Mouse (Mus musculus) liver, embryonic 13.5 days (tissue): ENCODE data around the gene Trim29. TPM values are rescaled to one million over a fixed set of nuclear protein-coding genes. Genes with fewer than 3 reads are reported as not detected.

Experiments
- ATAC-seq: fragments of 200-750 bp; cut with Nextera tagmentation; 2 replicates; pipeline ENCODE4 v1.8.0; 2017; ENCODE audit warnings: low read depth, mild to moderate bottlenecking, moderate number of reproducible peaks, moderate library complexity
- DNase-seq: peaks from one replicate; pipeline ENCODE4 v3.0.0; 2022
- H3K27ac ChIP-seq: fragments of 300-500 bp; sonication (generic); 2 replicates; pipeline ENCODE4 v1.5.1; 2015; ENCODE audit warnings: moderate library complexity, mild to moderate bottlenecking, inconsistent platforms
- H3K27me3 ChIP-seq: fragments of 300-500 bp; sonication (generic); 2 replicates; pipeline ENCODE4 v1.6.1; 2015; ENCODE audit warnings: mild to moderate bottlenecking, inconsistent platforms
- H3K36me3 ChIP-seq: fragments of 300-500 bp; sonication (generic); 2 replicates; pipeline ENCODE4 v1.6.1; 2015; ENCODE audit warnings: mild to moderate bottlenecking, inconsistent platforms
- H3K4me1 ChIP-seq: fragments of 300-500 bp; sonication (generic); replicated peaks from 2 replicates; pipeline ENCODE4 v1.6.1; 2015; ENCODE audit warnings: inconsistent platforms
- H3K4me2 ChIP-seq: fragments of 300-500 bp; sonication (generic); 2 replicates; pipeline ENCODE4 v1.6.1; 2015; ENCODE audit warnings: inconsistent platforms, mild to moderate bottlenecking, moderate library complexity
- H3K4me3 ChIP-seq: fragments of 300-500 bp; sonication (generic); replicated peaks from 2 replicates; pipeline ENCODE4 v1.5.1; 2015; ENCODE audit warnings: mild to moderate bottlenecking, inconsistent platforms
- H3K9ac ChIP-seq: fragments of 300-500 bp; sonication (generic); 2 replicates; pipeline ENCODE4 v1.6.1; 2015; ENCODE audit warnings: mild to moderate bottlenecking, inconsistent platforms
- H3K9me3 ChIP-seq: fragments of 300-500 bp; sonication (generic); replicated peaks from 2 replicates; pipeline ENCODE4 v1.6.1; 2016; ENCODE audit warnings: inconsistent platforms
- WGBS: fragments of 180-500 bp; shearing (Covaris S2); methylation state at CpG from one replicate; pipeline ENCODE4 v1.1.7; 2015; ENCODE audit not compliant: insufficient replicate concordance; 5-methylcytosine and 5-hydroxymethylcytosine counted together
- polyA plus RNA-seq: library from polyadenylated mRNA; unstranded; fragments of >200 nt; fragmentation: Nextera tagmentation; extraction: Ambion mirVana; gene quantifications from 2 replicates; pipeline ENCODE4 v1.2.1, GENCODE M21; 2015

The Trim29 gene
- 0.09 and 0.10 TPM in 2 replicates for polyA plus RNA-seq

DNA sequence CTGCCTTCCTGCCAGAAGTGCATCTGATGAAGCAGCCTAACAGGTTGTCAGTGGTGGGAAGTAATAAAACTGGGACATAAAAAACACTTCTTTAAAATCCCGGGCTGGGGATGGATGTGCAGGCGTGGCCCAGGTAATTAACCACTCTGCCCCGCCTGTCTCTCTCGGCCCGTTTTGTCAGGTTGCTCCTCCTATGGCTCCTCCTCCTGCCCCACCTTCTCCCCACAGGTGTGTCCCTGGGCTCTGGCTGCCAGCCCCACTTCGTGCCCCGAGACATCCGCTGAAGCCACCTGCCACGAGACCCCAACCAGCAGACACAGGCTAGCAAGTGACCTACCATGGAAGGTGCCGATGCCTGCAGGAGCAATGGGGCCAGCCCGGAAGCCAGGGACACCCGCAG lies at the start of gene Trim29:
Trim29 (plus strand) TSS at position 311 of the 400 bp plus-strand sequence.
- Histone ChIP-seq H3K9me3 (no peaks in the 10 kb centered on the region), H3K4me2 (no peak within 1 kb of the TSS), H3K9ac (no peak within 1 kb of the TSS), H3K4me1 (no peaks in the 10 kb centered on the region), H3K4me3 (no peak within 1 kb of the TSS), H3K36me3 (no peaks in the 10 kb centered on the region), H3K27ac (no peak within 1 kb of the TSS), H3K27me3 (0 out of 2 replicates have a peak, but pooled peaks cover 6% of the 10 kb centered on the region)
- ATAC-seq (no peak), DNase-seq (no peak)
- 38% methylated on average over 12 of the region's 12 CpGs for WGBS

GRCm38 (mm10) chr9:43261124-43261907 lies 49.3 kb upstream of the Trim29 start:
- Histone ChIP-seq H3K27ac (peak overlapping the region; percentile 70), H3K27me3 (no peaks in the 10 kb centered on the region), H3K9ac (no peak overlapping the region), H3K9me3 (no peaks in the 10 kb centered on the region), H3K4me3 (no peak overlapping the region), H3K4me1 (peaks cover 55% of the 10 kb centered on the region), H3K4me2 (no peak overlapping the region), H3K36me3 (no peaks in the 10 kb centered on the region)
- DNase-seq (no peak), ATAC-seq (0 out of 2 replicates have a peak, but pooled peaks have one; percentile 1)
- 75% methylated on average over 4 of the region's 4 CpGs for WGBS

GRCm38 (mm10) chr9:43261941-43262340 lies 48.7 kb upstream of the Trim29 start:
- no peak overlapping the region for H3K4me3 ChIP-seq
- H3K9me3 ChIP-seq, result no peaks in the 10 kb centered on the region
- 39% methylated on average over 2 of the region's 2 CpGs for WGBS
- ATAC-seq (peak; percentile 27; the same call in 1 of the 2 replicates), DNase-seq (no peak)
- peak overlapping the region; percentile 70 for H3K27ac ChIP-seq
- H3K27me3 ChIP-seq, result no peaks in the 10 kb centered on the region
- no peak overlapping the region for H3K9ac ChIP-seq
- no peaks in the 10 kb centered on the region for H3K36me3 ChIP-seq
- H3K4me1 ChIP-seq, result peaks cover 52% of the 10 kb centered on the region
- H3K4me2 ChIP-seq, result no peak overlapping the region

DNA sequence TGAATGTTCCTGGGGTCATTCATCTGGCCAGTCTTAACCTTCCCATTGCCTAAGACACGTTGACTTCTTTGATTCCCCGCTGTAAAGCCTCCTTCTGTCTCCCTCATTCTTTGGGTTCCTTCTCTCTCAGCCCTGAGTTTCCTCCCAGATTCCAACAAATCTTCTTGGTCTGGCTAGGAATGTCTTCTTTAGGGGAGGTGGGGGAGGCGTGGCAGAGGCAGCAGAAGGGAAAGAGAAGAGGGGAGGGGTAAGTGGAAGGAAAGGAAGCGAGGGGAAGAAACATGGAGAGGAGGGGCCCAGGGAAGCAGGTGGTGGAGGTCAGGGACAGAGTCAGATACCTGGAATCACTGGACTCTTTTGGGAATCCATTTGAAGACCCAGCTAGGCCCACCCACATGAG lies 48.3 kb upstream of the Trim29 start:
- Histone ChIP-seq H3K4me1 (peaks cover 51% of the 10 kb centered on the region), H3K4me3 (no peak overlapping the region), H3K9ac (no peak overlapping the region), H3K4me2 (no peak overlapping the region), H3K27ac (peak overlapping the region; percentile 70), H3K36me3 (no peaks in the 10 kb centered on the region), H3K27me3 (no peaks in the 10 kb centered on the region), H3K9me3 (no peaks in the 10 kb centered on the region)
- ATAC-seq (no peak), DNase-seq (no peak)
- 66% methylated on average over 4 of the region's 4 CpGs for WGBS

GRCm38 (mm10) chr9:43262811-43263550 lies 47.7 kb upstream of the Trim29 start:
- 73% methylated on average over 9 of the region's 9 CpGs for WGBS
- H3K9ac ChIP-seq, result no peak overlapping the region
- ATAC-seq, result no peak

DNA sequence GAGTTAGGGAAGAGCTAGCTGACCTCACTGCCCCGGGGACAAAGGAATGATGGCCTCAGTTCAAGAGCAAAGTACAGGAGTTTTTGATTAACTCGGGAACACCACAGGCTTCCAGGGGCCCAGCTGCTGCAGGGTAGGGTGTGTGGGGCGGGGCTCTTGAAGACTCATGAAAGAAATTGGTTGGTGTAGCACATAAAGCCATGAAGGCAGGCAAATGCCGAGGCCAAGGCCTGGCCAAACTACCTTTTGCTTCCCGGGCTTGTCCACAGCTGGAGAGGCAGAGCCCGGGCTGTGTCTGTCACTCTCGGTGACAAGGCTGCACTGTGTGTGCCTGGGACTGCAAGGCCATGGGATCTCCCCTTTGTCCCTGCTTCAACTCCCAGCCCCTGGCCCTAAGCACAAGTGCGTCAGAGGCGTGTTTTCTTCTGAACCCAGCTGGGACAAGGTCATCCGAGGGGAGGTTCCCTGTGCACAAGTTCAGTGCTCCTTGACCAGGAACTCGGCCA lies 46.6 kb upstream of the Trim29 start:
- WGBS, result 47% methylated on average over 11 of the region's 11 CpGs
- peak overlapping the region; percentile 76 for H3K27ac ChIP-seq
- no peaks in the 10 kb centered on the region for H3K36me3 ChIP-seq
- H3K4me1 ChIP-seq, result peaks cover 49% of the 10 kb centered on the region
- peaks cover 6% of the 10 kb centered on the region for H3K27me3 ChIP-seq
- peak; percentile 26 for DNase-seq
- no peaks in the 10 kb centered on the region for H3K9me3 ChIP-seq
- H3K9ac ChIP-seq, result no peak overlapping the region
- H3K4me3 ChIP-seq, result no peak overlapping the region
- H3K4me2 ChIP-seq, result 0 out of 2 replicates have a peak overlapping the region, but pooled peaks have one; percentile 13
- ATAC-seq, result peak; percentile 65

More at GRCm38 (mm10) chr9:43262811-43263550, 47.7 kb upstream of the Trim29 start:
- DNase-seq, result no peak
- Histone ChIP-seq H3K4me1 (peaks cover 49% of the 10 kb centered on the region), H3K9me3 (no peaks in the 10 kb centered on the region), H3K27me3 (no peaks in the 10 kb centered on the region), H3K4me2 (no peak overlapping the region), H3K27ac (peak overlapping the region; percentile 70), H3K36me3 (no peaks in the 10 kb centered on the region), H3K4me3 (no peak overlapping the region)

GRCm38 (mm10) chr9:43265194-43265593 lies 45.5 kb upstream of the Trim29 start:
- H3K4me3 ChIP-seq, result no peak overlapping the region
- ATAC-seq, result no peak
- H3K27ac ChIP-seq, result peak overlapping the region; percentile 18; the same call in 1 of the 2 replicates
- H3K4me2 ChIP-seq, result no peak overlapping the region
- peaks cover 47% of the 10 kb centered on the region for H3K4me1 ChIP-seq
- no peaks in the 10 kb centered on the region for H3K36me3 ChIP-seq
- no peaks in the 10 kb centered on the region for H3K9me3 ChIP-seq
- 74% methylated on average over 9 of the region's 9 CpGs for WGBS
- peaks cover 18% of the 10 kb centered on the region for H3K27me3 ChIP-seq
- DNase-seq, result no peak
- H3K9ac ChIP-seq, result no peak overlapping the region

DNA sequence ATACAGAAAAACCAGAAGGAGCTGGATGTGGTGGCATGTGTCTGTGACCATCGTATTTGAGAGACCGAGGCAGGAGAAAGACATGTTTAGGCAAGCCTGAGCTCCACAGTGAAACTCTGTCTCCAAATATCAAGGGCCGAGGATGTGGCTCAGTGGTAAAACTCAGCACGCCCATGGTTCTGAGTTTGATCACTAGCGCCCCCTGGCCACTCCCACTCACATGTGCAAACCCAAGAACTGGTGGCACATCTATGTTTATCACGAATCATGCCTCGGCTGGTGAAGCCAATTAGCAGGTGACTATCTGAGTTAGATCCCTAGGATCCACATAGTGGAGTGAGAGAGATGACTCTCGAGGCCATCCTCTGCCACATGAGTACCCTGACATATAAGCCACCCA lies 43.3 kb upstream of the Trim29 start:
- Histone ChIP-seq H3K27me3 (peaks cover 39% of the 10 kb centered on the region), H3K27ac (no peak overlapping the region), H3K9me3 (no peaks in the 10 kb centered on the region), H3K4me1 (peaks cover 45% of the 10 kb centered on the region), H3K4me2 (no peak overlapping the region), H3K36me3 (no peaks in the 10 kb centered on the region), H3K9ac (no peak overlapping the region), H3K4me3 (no peak overlapping the region)
- WGBS, result 37% methylated on average over 8 of the region's 8 CpGs
- peak; percentile 63 for DNase-seq
- ATAC-seq, result peak; percentile 43; the same call in 1 of the 2 replicates

GRCm38 (mm10) chr9:43269166-43269565 lies 41.5 kb upstream of the Trim29 start:
- H3K4me1 ChIP-seq, result peaks cover 29% of the 10 kb centered on the region
- H3K9ac ChIP-seq, result no peak overlapping the region
- WGBS, result 25% methylated on average over 8 of the region's 8 CpGs
- ATAC-seq (no peak), DNase-seq (no peak)
- H3K27ac ChIP-seq, result no peak overlapping the region
- no peak overlapping the region for H3K4me3 ChIP-seq
- no peak overlapping the region for H3K4me2 ChIP-seq
- H3K9me3 ChIP-seq, result no peaks in the 10 kb centered on the region
- H3K36me3 ChIP-seq, result no peaks in the 10 kb centered on the region
- peaks cover 57% of the 10 kb centered on the region for H3K27me3 ChIP-seq

DNA sequence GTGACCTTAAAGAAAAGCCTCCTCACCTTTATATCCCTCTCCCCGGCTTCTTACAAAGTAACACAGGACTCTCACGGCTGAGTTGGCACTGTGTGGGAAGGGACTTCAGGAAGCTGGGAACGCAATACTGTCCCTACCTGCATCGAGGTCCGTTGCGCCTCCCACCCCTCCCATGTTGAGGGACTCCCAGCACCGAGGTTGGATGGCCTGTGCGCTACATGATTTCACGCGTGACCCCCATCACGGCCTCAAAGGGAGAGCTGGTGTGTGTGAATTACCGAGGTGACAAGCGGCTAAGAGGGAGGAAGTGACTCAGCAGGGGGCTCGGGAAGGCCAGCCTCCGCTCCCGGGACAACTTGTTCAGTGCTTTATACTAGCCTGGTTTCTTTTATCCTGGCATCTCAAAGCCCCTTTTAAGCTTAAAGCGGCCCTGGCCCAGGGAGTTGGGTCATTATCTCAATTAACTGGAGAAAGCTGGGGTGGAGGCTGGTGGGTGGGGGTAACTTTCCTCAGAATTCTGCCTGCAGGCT lies 39.9 kb upstream of the Trim29 start:
- Histone ChIP-seq H3K27ac (no peak overlapping the region), H3K4me2 (peak overlapping the region; percentile 42), H3K36me3 (no peaks in the 10 kb centered on the region), H3K4me3 (peak overlapping the region; percentile 12; the same call in 1 of the 2 replicates), H3K9me3 (no peaks in the 10 kb centered on the region), H3K9ac (no peak overlapping the region), H3K4me1 (peaks cover 23% of the 10 kb centered on the region), H3K27me3 (peaks cover 60% of the 10 kb centered on the region)
- DNase-seq (no peak), ATAC-seq (no peak)
- 3% methylated on average over 17 of the region's 17 CpGs for WGBS
